Mouse (Mus musculus) testis, adult 2 months (tissue): ENCODE results near the gene Sh2b2.

Experiments used
- CTCF ChIP-seq: fragments of 200-500 bp; IDR thresholded peaks from 2 replicates; pipeline ENCODE4 v1.5.1; 2012; ENCODE audit warnings: low read depth, mild to moderate bottlenecking, inconsistent platforms, low read length, moderate library complexity; ENCODE audit not compliant: control insufficient read depth, insufficient read depth, insufficient replicate concordance
- POLR2A ChIP-seq: fragments of 200-500 bp; IDR thresholded peaks from 2 replicates; pipeline ENCODE4 v1.6.1; 2012; ENCODE audit warnings: low read depth, mild to moderate bottlenecking, inconsistent platforms, low read length, moderate library complexity; ENCODE audit not compliant: control insufficient read depth

- no peak for TF ChIP-seq CTCF
- TF ChIP-seq POLR2A, result no peak
Measured at GRCm38 (mm10) chr5:136217004-136217665, 29.2 kb downstream of the Sh2b2 start.
